ENCODE assay signal across 8 mouse cellular contexts in the genomic region with DNA sequence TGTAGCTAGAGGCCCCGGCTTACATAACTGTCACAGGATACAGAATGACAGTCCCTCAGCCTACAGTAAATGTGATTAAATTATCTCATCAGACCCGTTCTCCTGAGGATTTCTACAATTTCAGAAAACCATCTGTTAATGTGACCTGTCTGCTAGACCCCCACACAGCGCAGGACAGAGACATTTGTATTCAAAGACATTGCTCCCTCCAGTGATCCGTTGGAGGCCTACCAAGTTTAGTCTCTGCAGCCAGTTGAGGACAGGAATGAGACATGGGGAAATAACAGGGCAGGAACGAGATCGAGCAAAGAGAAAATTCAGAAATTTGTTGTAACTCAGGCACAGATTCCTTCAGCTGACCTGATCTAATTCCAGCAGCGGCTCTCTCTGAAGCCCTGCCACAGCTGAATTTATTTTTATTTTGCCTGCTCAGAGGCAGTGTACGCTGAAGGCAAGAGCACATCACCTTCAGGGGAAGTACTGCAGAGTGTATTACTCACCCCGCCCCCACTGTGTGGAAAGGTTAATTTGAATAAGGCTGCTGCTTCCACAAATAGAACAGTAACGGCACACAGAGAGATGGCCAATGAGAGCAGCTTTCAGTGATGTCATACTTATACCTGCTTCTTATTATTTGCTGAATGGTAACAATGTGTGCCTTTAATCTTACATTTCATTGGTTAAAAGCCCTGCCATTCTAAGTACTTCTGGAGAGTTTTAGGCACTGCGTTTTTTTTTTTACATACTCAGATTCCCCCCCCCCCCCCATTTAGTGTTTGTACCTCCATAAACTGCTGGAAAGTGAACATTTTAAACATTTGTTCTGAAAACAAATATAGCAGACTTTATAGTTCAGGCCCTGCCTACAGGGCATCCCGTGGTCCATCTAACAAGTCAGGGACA.
A peak's percentile ranks its signal among the peaks of the same experiment; 100 is the strongest.
DNase-seq lines count a peak whose midpoint lies in the region; ATAC-seq and TF ChIP-seq lines count a peak whose summit lies in the region.

No protein-coding gene starts in this region.

- peak; percentile 1; the same call in 1 of the 2 replicates for TF ChIP-seq CTCF in midbrain, postnatal 0 days (IDR thresholded peaks at IDR 0.05)

- no peak overlapping the region for H3K27ac ChIP-seq in liver, embryonic 11.5 days (ENCODE audit: low read depth, low read length)
- no peak overlapping the region for H3K27ac ChIP-seq in intestine, embryonic 16.5 days (ENCODE audit: low read length)
- H3K27ac ChIP-seq in midbrain, postnatal 0 days (ENCODE audit: low read depth, low read length) = peak overlapping the region; percentile 76

- intact Hi-C loops in left cerebral cortex, postnatal 25 days (cut with DNase I) = no loop called here

- no peak overlapping the region for H3K9ac ChIP-seq in liver, embryonic 11.5 days (ENCODE audit: low read depth, low read length)
- peak overlapping the region; percentile 11; the same call in 1 of the 2 replicates for H3K9ac ChIP-seq in intestine, embryonic 16.5 days (ENCODE audit: low read depth, low read length)
- no peak overlapping the region; the same call in 1 of the 2 replicates for H3K9ac ChIP-seq in midbrain, postnatal 0 days (replicated peaks; ENCODE audit: low read length, poor library complexity, severe bottlenecking)

- no peaks in the 10 kb centered on the region for H3K9me3 ChIP-seq in liver, embryonic 11.5 days (ENCODE audit: control insufficient read depth, low read length)
- H3K9me3 ChIP-seq in intestine, embryonic 16.5 days (ENCODE audit: control insufficient read depth, low read length) = no peaks in the 10 kb centered on the region
- no peaks in the 10 kb centered on the region for H3K9me3 ChIP-seq in midbrain, postnatal 0 days (ENCODE audit: low read length)

- H3K4me1 ChIP-seq in liver, embryonic 11.5 days (replicated peaks; ENCODE audit: control insufficient read depth, insufficient read depth, low read length) = no peaks in the 10 kb centered on the region; the same call in 1 of the 2 replicates
- peaks cover 12% of the 10 kb centered on the region for H3K4me1 ChIP-seq in intestine, embryonic 16.5 days (ENCODE audit: control insufficient read depth, insufficient read depth, low read length)
- H3K4me1 ChIP-seq in midbrain, postnatal 0 days (ENCODE audit: insufficient read depth, low read length) = peaks cover 24% of the 10 kb centered on the region

- H3K4me2 ChIP-seq in liver, embryonic 11.5 days = no peak overlapping the region
- no peak overlapping the region for H3K4me2 ChIP-seq in intestine, embryonic 16.5 days (ENCODE audit: low read depth, low read length)
- H3K4me2 ChIP-seq in midbrain, postnatal 0 days (ENCODE audit: low read depth, low read length, poor library complexity, severe bottlenecking) = peak overlapping the region; percentile 34

- 49% methylated on average over 12 of the region's 12 CpGs for WGBS in liver, embryonic 11.5 days
- WGBS in intestine, embryonic 16.5 days = 47% methylated on average over 12 of the region's 12 CpGs
- 17% methylated on average over 12 of the region's 12 CpGs for WGBS in midbrain, postnatal 0 days

- ATAC-seq in liver, embryonic 11.5 days (replicated peaks; ENCODE audit: low FRiP score) = no peak
- ATAC-seq in intestine, embryonic 16.5 days = peak; percentile 54
- peak; percentile 95 for ATAC-seq in midbrain, postnatal 0 days (ENCODE audit: low FRiP score)

- H3K36me3 ChIP-seq in liver, embryonic 11.5 days (ENCODE audit: control insufficient read depth, insufficient read depth, low read length) = no peaks in the 10 kb centered on the region
- no peaks in the 10 kb centered on the region for H3K36me3 ChIP-seq in intestine, embryonic 16.5 days (ENCODE audit: control insufficient read depth, insufficient read depth, low read length)
- no peaks in the 10 kb centered on the region for H3K36me3 ChIP-seq in midbrain, postnatal 0 days (ENCODE audit: insufficient read depth, low read length)

- no peaks in the 10 kb centered on the region for H3K27me3 ChIP-seq in liver, embryonic 11.5 days (replicated peaks; ENCODE audit: control insufficient read depth, insufficient read depth, low read length)
- H3K27me3 ChIP-seq in intestine, embryonic 16.5 days (replicated peaks; ENCODE audit: control insufficient read depth, insufficient read depth, low read length) = no peaks in the 10 kb centered on the region
- H3K27me3 ChIP-seq in midbrain, postnatal 0 days (ENCODE audit: insufficient read depth, low read length) = no peaks in the 10 kb centered on the region

- H3K4me3 ChIP-seq in liver, embryonic 11.5 days (ENCODE audit: low read depth, low read length) = no peak overlapping the region
- no peak overlapping the region for H3K4me3 ChIP-seq in intestine, embryonic 16.5 days (ENCODE audit: low read length)
- no peak overlapping the region for H3K4me3 ChIP-seq in midbrain, postnatal 0 days (ENCODE audit: low read depth, low read length)

- peak; percentile 28 for DNase-seq in liver
- no peak for DNase-seq in liver, embryonic 11.5 days (ENCODE audit: low spot score)
- DNase-seq in embryo, embryonic 11 days = peak; percentile 73
- peak; percentile 97 for DNase-seq in heart, adult 11 months
- peak; percentile 78 to 89 for DNase-seq in left cerebral cortex, postnatal 25 days (ENCODE audit: low spot score in 2 of 2)
- DNase-seq in midbrain, postnatal 0 days (ENCODE audit: low spot score) = peak; percentile 95
- DNase-seq in testis, postnatal 10 days (ENCODE audit: low spot score) = peak; percentile 59
